Mouse (Mus musculus) kidney, adult 2 months (tissue): ENCODE results near the gene Lsp1. TPM values are rescaled to one million over a fixed set of nuclear protein-coding genes. Genes with fewer than 3 reads are reported as not detected.

Experiments used
- DNase-seq: peaks from one replicate; pipeline ENCODE4 v3.0.0; 2021
- H3K27ac ChIP-seq: fragments of 200-500 bp; 2 replicates; pipeline ENCODE4 v1.5.1; 2012; ENCODE audit warnings: low read depth, low read length, control low read depth, inconsistent platforms; ENCODE audit not compliant: insufficient read depth
- H3K27me3 ChIP-seq: fragments of 200-500 bp; replicated peaks from 2 replicates; pipeline ENCODE4 v1.6.1; 2012; ENCODE audit warnings: mild to moderate bottlenecking, moderate library complexity, low read length, inconsistent platforms; ENCODE audit not compliant: control insufficient read depth, insufficient read depth
- H3K36me3 ChIP-seq: fragments of 200-500 bp; 2 replicates; pipeline ENCODE4 v1.6.1; 2012; ENCODE audit warnings: mild to moderate bottlenecking, moderate library complexity, low read length, inconsistent platforms; ENCODE audit not compliant: control insufficient read depth, insufficient read depth
- H3K4me1 ChIP-seq: fragments of 200-500 bp; 2 replicates; pipeline ENCODE4 v1.6.1; 2011; ENCODE audit warnings: low read length; ENCODE audit not compliant: control insufficient read depth, insufficient read depth
- H3K4me3 ChIP-seq: fragments of 200-500 bp; 2 replicates; pipeline ENCODE4 v1.5.1; 2011; ENCODE audit warnings: mild to moderate bottlenecking, low read depth, low read length, control low read depth; ENCODE audit not compliant: insufficient read depth
- CTCF ChIP-seq: fragments of 200-500 bp; conservative IDR thresholded peaks from 2 replicates; pipeline ENCODE4 v1.5.1; 2011; ENCODE audit warnings: low read depth, mild to moderate bottlenecking, control low read depth, low read length, moderate library complexity, mixed read lengths; ENCODE audit not compliant: insufficient read depth, insufficient read length
- POLR2A ChIP-seq: fragments of 200-500 bp; IDR thresholded peaks from one replicate; pipeline ENCODE4 v1.6.1; 2011; ENCODE audit warnings: low read depth, low read length, control low read depth
- WGBS: fragments of 180-500 bp; shearing (Covaris S2); methylation state at CpG from one replicate; pipeline ENCODE4 v1.1.7; 2018; 5-methylcytosine and 5-hydroxymethylcytosine counted together
- polyA plus RNA-seq: library from polyadenylated mRNA; depleted of rRNA; stranded (reverse); fragments of >200 nt; gene quantifications from 2 replicates; pipeline ENCODE4 v1.2.3, GENCODE M21; 2012

Lsp1 gene
- polyA plus RNA-seq, 1 experiment = 39.8 TPM

DNA sequence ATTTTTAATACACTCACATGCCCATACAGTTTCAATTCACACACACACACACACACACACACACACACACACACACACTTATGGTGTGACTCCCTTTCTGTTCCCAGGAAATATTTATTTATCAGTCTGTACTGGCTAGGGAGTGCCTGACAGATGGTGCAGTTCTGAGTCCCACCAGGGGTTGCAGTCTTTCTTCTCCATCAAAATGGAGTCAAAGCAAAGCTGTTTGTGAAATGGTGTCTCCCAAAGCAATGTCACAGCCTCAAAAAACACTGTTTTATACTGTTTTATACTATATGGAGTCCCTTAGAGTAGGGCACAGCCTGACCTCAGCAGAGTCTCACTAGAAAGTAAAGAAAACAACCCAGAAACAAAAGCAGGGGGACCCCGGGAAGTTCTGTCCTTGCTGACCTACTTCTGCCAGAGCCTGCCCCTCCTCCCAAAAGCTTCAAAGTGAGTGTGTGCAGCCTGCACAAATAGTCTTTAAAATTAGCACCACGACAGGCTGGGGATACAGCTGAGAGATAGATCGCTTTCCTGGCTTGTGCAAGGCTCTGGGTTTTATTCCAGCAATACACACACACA is 3.3 kb upstream of the Lsp1 start:
- WGBS = 44% methylated on average over 3 of the region's 3 CpGs
- H3K36me3 ChIP-seq = no peaks in the 10 kb centered on the region
- no peaks in the 10 kb centered on the region for H3K4me1 ChIP-seq
- no peak for DNase-seq
- no peak overlapping the region for H3K27ac ChIP-seq
- no peaks in the 10 kb centered on the region for H3K27me3 ChIP-seq
- TF ChIP-seq POLR2A (no peak), CTCF (no peak)
- H3K4me3 ChIP-seq = no peak overlapping the region

- H3K4me3 ChIP-seq = no peak overlapping the region
- no peaks in the 10 kb centered on the region for H3K27me3 ChIP-seq
- no peaks in the 10 kb centered on the region for H3K4me1 ChIP-seq
- no peak overlapping the region for H3K27ac ChIP-seq
- H3K36me3 ChIP-seq = no peaks in the 10 kb centered on the region
- no peak for DNase-seq
- TF ChIP-seq CTCF = no peak
- WGBS = 59% methylated on average over 2 of the region's 2 CpGs
These were observed 2.6 kb upstream of the Lsp1 start for GRCm38 (mm10) chr7:142458026-142458425.

DNA sequence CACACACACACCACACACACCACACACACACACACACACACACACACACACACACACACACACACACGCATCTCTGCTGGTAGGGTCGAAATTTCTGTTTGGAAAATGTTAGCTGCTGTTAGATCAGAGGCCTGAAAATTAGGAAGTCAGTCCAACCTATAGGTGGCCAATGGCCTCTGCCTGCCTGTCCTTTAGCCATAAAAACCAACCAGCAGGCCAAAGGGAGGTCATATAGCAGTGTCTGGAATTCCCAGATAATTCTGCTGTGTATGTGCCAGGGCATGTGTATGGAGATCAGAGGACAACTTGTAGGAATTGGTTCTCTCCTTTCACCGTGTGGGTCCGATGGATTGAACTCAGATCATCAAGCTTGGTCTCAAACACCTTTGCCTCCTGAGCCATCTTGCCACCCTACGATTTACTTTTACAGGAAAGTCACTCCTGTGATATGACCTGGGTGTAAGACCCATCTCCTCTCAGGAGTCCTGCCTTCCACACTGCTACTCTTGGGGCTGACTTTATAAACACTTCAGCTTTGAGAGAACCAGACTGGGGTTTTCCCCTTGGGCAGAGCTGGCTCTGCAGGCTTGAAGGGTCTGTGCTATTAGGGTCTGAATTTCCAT is 1.8 kb upstream of the Lsp1 start:
- Histone ChIP-seq H3K4me1 (no peaks in the 10 kb centered on the region), H3K27me3 (no peaks in the 10 kb centered on the region), H3K4me3 (no peak overlapping the region), H3K27ac (no peak overlapping the region), H3K36me3 (no peaks in the 10 kb centered on the region)
- DNase-seq = no peak
- no peak for TF ChIP-seq POLR2A
- no peak for TF ChIP-seq CTCF
- WGBS = 78% methylated on average over 5 of the region's 5 CpGs

DNA sequence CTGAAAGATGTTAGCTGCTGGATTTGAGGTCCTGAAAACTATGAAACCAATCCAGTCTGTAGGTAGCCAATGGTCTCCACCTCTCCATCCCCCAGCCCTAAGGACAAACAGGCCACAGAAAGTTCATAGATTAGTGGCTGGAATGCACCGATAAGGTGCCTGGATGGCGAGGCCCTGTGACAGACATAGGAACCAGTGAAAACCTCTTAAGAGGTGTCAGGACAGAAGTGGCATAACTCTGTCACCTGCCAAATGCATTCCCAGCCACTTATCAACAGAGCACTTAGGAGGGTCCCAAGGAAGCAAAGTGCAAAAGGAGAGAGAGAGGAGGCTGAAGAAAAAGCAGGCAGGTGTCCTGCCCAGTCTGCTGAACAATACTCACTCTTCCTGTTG is 1.3 kb upstream of the Lsp1 start:
- TF ChIP-seq CTCF (no peak), POLR2A (no peak)
- no peak overlapping the region for H3K4me3 ChIP-seq
- 97% methylated on average over 2 of the region's 2 CpGs for WGBS
- no peak for DNase-seq
- no peaks in the 10 kb centered on the region for H3K4me1 ChIP-seq
- no peaks in the 10 kb centered on the region for H3K36me3 ChIP-seq
- H3K27me3 ChIP-seq = no peaks in the 10 kb centered on the region
- H3K27ac ChIP-seq = no peak overlapping the region

DNA sequence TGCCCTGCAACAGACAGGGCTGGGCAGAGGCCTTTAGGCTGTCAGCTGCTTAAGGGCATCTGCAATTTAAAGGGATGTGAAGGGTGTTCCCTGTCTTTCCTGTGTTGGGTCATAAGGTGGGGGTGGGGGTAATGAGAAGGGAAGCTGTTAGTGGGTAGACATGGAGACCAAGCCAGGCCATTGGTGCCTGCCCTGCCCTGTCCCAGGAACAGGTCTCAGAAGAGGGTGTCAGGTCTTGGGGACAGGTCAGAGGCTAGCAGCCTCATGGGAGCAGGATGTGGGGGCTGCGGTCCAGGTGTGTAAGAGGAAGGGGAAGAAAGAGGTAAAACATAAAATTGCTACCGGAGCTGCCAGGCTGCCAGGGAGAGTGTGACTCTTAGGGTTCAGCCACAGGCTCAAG is 837 bp downstream of the Lsp1 start:
- no peak for TF ChIP-seq POLR2A
- H3K4me3 ChIP-seq = no peak overlapping the region
- no peak for DNase-seq
- no peaks in the 10 kb centered on the region for H3K27me3 ChIP-seq
- H3K4me1 ChIP-seq = no peaks in the 10 kb centered on the region
- H3K36me3 ChIP-seq = no peaks in the 10 kb centered on the region
- no peak overlapping the region for H3K27ac ChIP-seq
- 69% methylated on average over 2 of the region's 2 CpGs for WGBS

- no peak for DNase-seq
- no peaks in the 10 kb centered on the region for H3K4me1 ChIP-seq
These were observed 1.6 kb downstream of the Lsp1 start for GRCm38 (mm10) chr7:142462190-142462589.

GRCm38 (mm10) chr7:142462594-142463078 is 2.0 kb downstream of the Lsp1 start:
- H3K27me3 ChIP-seq = no peaks in the 10 kb centered on the region
- H3K27ac ChIP-seq = no peak overlapping the region
- H3K4me1 ChIP-seq = no peaks in the 10 kb centered on the region
- no peaks in the 10 kb centered on the region for H3K36me3 ChIP-seq
- no peak overlapping the region for H3K4me3 ChIP-seq
- WGBS = 72% methylated on average over 4 of the region's 4 CpGs
- no peak for TF ChIP-seq POLR2A
- no peak for TF ChIP-seq CTCF
- DNase-seq = no peak

More at GRCm38 (mm10) chr7:142462190-142462589, 1.6 kb downstream of the Lsp1 start:
- no peaks in the 10 kb centered on the region for H3K36me3 ChIP-seq
- H3K27me3 ChIP-seq = no peaks in the 10 kb centered on the region
- no peak overlapping the region for H3K27ac ChIP-seq
- WGBS = 79% methylated on average over 6 of the region's 6 CpGs
- no peak overlapping the region for H3K4me3 ChIP-seq
- TF ChIP-seq CTCF = no peak
- TF ChIP-seq POLR2A = no peak
